Mouse (Mus musculus) kidney, embryonic 16.5 days (tissue): ENCODE data around the gene Ren1. TPM values are rescaled to one million over a fixed set of nuclear protein-coding genes. Genes with fewer than 3 reads are reported as not detected.
A peak's percentile ranks its signal among the peaks of the same experiment; 100 is the strongest.

Experiments
- ATAC-seq: fragments of 200-750 bp; cut with Nextera tagmentation; 2 replicates; pipeline ENCODE4 v1.8.0; 2017; ENCODE audit warnings: moderate TSS enrichment; ENCODE audit not compliant: low FRiP score, low TSS enrichment
- H3K27ac ChIP-seq: fragments of 300-500 bp; sonication (generic); 2 replicates; pipeline ENCODE4 v1.5.1; 2014; ENCODE audit warnings: low read length
- H3K27me3 ChIP-seq: fragments of 300-500 bp; sonication (generic); 2 replicates; pipeline ENCODE4 v1.6.1; 2014; ENCODE audit warnings: low read length, control low read depth, mixed read lengths; ENCODE audit not compliant: insufficient read depth
- H3K36me3 ChIP-seq: fragments of 300-500 bp; sonication (generic); 2 replicates; pipeline ENCODE4 v1.6.1; 2014; ENCODE audit warnings: low read length, control low read depth, mixed read lengths; ENCODE audit not compliant: insufficient read depth
- H3K4me1 ChIP-seq: fragments of 300-500 bp; sonication (generic); 2 replicates; pipeline ENCODE4 v1.6.1; 2014; ENCODE audit warnings: low read length, control low read depth, mixed read lengths; ENCODE audit not compliant: insufficient read depth
- H3K4me2 ChIP-seq: fragments of 300-500 bp; sonication (generic); replicated peaks from 2 replicates; pipeline ENCODE4 v1.6.1; 2014; ENCODE audit warnings: low read depth, low read length
- H3K4me3 ChIP-seq: fragments of 300-500 bp; sonication (generic); 2 replicates; pipeline ENCODE4 v1.5.1; 2014; ENCODE audit warnings: mild to moderate bottlenecking, low read length
- H3K9ac ChIP-seq: fragments of 300-500 bp; sonication (generic); replicated peaks from 2 replicates; pipeline ENCODE4 v1.6.1; 2014; ENCODE audit warnings: low read length
- H3K9me3 ChIP-seq: fragments of 300-500 bp; sonication (generic); 2 replicates; pipeline ENCODE4 v1.6.1; 2016; ENCODE audit warnings: low read length, control low read depth
- WGBS: fragments of 180-500 bp; shearing (Covaris S2); extraction: QIAGEN DNeasy Blood & Tissue Kit; methylation state at CpG from one replicate; pipeline ENCODE4 v1.1.7; 2014; 5-methylcytosine and 5-hydroxymethylcytosine counted together
- polyA plus RNA-seq: library from polyadenylated mRNA; unstranded; fragments of >200 nt; fragmentation: Nextera tagmentation; extraction: Ambion mirVana; gene quantifications from 2 replicates; pipeline ENCODE4 v1.2.1, GENCODE M21; 2015

Ren1 gene
- polyA plus RNA-seq, 1 experiment from 2014 or later = 490 TPM

- Histone ChIP-seq H3K4me2 (peak overlapping the region; percentile 30), H3K4me1 (peaks cover 35% of the 10 kb centered on the region), H3K9ac (peak overlapping the region; percentile 33; the same call in 1 of the 2 replicates), H3K27me3 (no peaks in the 10 kb centered on the region), H3K4me3 (no peak overlapping the region), H3K36me3 (peaks cover 8% of the 10 kb centered on the region), H3K27ac (peak overlapping the region; percentile 89), H3K9me3 (no peaks in the 10 kb centered on the region)
- WGBS = 67% methylated on average over 5 of the region's 5 CpGs
- ATAC-seq = no peak
Observed at GRCm38 (mm10) chr1:133397094-133397482, 46.8 kb downstream of the Ren1 start.

GRCm38 (mm10) chr1:133397483-133398237 lies 47.4 kb downstream of the Ren1 start:
- peaks cover 35% of the 10 kb centered on the region for H3K4me1 ChIP-seq
- H3K9me3 ChIP-seq = no peaks in the 10 kb centered on the region
- peak; percentile 76 for ATAC-seq
- H3K36me3 ChIP-seq = 0 out of 2 replicates have a peak, but pooled peaks cover 3% of the 10 kb centered on the region
- peak overlapping the region; percentile 33 for H3K9ac ChIP-seq
- H3K27me3 ChIP-seq = no peaks in the 10 kb centered on the region
- H3K4me2 ChIP-seq = peak overlapping the region; percentile 30
- H3K27ac ChIP-seq = peak overlapping the region; percentile 89
- 11% methylated on average over 17 of the region's 17 CpGs for WGBS
- H3K4me3 ChIP-seq = no peak overlapping the region

GRCm38 (mm10) chr1:133400014-133400725 lies 49.9 kb downstream of the Ren1 start:
- Histone ChIP-seq H3K36me3 (no peaks in the 10 kb centered on the region), H3K4me3 (no peak overlapping the region), H3K27ac (no peak overlapping the region), H3K9ac (no peak overlapping the region), H3K4me1 (peaks cover 35% of the 10 kb centered on the region), H3K27me3 (no peaks in the 10 kb centered on the region), H3K4me2 (no peak overlapping the region), H3K9me3 (no peaks in the 10 kb centered on the region)
- ATAC-seq = no peak; the same call in 1 of the 2 replicates
- 65% methylated on average over 13 of the region's 13 CpGs for WGBS

DNA sequence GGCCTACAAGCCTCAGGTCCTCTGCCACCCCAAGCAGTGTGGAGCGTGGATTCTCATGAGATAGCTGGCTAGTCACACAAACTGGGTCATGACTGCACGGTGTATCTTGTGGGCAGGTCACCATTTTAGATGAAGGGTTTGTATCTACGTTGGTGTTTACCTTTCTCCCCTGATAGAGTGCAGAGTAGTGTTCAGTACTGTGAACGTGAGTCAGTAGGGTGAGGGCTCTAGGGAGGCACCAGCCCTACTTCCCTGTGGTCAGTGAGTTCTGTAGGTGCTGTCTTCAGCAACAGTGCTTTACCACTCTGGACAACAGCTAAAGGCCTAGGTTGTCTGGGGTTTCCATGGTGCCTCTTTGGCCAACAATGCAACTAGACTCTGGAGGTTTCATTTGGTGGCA lies 53.7 kb downstream of the Ren1 start:
- H3K9ac ChIP-seq = no peak overlapping the region
- 83% methylated on average over 4 of the region's 4 CpGs for WGBS
- no peak for ATAC-seq
- H3K4me3 ChIP-seq = no peak overlapping the region
- H3K4me2 ChIP-seq = no peak overlapping the region
- H3K27ac ChIP-seq = no peak overlapping the region
- no peaks in the 10 kb centered on the region for H3K9me3 ChIP-seq
- 0 out of 2 replicates have a peak, but pooled peaks cover 3% of the 10 kb centered on the region for H3K36me3 ChIP-seq
- no peaks in the 10 kb centered on the region for H3K27me3 ChIP-seq
- H3K4me1 ChIP-seq = peaks cover 33% of the 10 kb centered on the region

DNA sequence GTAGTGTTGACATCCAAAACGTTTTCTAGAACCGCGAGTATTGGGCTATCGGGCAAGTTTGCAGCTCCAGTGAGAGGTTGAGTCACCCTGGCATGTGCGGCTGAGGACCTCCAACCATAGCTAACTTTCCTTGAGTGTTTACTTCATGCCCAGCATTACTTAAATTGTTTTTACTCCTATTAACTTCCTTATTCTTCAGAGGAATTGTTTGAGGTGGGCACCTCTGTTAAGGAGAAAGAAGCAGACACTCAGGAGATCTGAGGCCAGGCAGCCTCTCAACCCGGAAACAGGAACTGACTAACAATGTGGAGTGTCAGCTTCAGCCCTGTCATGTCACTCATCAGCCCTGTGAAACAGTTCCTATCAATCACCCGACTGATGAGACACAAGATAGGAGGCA lies 56.3 kb downstream of the Ren1 start:
- Histone ChIP-seq H3K27ac (no peak overlapping the region), H3K9ac (no peak overlapping the region), H3K36me3 (0 out of 2 replicates have a peak, but pooled peaks cover 3% of the 10 kb centered on the region), H3K9me3 (no peaks in the 10 kb centered on the region), H3K4me1 (peaks cover 31% of the 10 kb centered on the region), H3K27me3 (no peaks in the 10 kb centered on the region), H3K4me2 (no peak overlapping the region), H3K4me3 (no peak overlapping the region)
- no peak for ATAC-seq
- WGBS = 76% methylated on average over 7 of the region's 7 CpGs

DNA sequence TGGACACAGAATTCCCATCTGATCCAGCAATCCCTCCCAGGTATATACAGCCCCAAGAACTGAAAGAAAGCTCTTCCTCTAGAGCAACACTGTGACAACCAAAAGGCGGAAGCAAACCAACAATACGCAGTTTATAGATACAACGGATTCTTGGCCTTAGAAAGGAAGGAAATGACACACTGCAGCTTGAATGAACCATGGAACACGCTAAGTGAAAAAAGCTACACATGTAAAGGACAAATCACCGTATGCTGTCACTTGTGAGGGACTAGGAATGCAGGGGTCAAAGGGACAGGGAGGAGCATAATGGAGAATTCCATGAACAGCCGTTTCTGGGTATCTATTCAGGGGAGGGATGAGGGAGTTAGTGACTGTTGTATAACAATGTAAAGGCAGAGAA lies 57.1 kb downstream of the Ren1 start:
- H3K36me3 ChIP-seq = 0 out of 2 replicates have a peak, but pooled peaks cover 3% of the 10 kb centered on the region
- no peak overlapping the region for H3K4me2 ChIP-seq
- no peaks in the 10 kb centered on the region for H3K27me3 ChIP-seq
- no peak overlapping the region for H3K4me3 ChIP-seq
- no peaks in the 10 kb centered on the region for H3K9me3 ChIP-seq
- peaks cover 39% of the 10 kb centered on the region for H3K4me1 ChIP-seq
- no peak overlapping the region for H3K9ac ChIP-seq
- 0 out of 2 replicates have a peak overlapping the region, but pooled peaks have one; percentile 15 for H3K27ac ChIP-seq
- no peak for ATAC-seq
- 62% methylated on average over 6 of the region's 6 CpGs for WGBS

- Histone ChIP-seq H3K9me3 (no peaks in the 10 kb centered on the region), H3K9ac (no peak overlapping the region), H3K27ac (no peak overlapping the region), H3K4me1 (peaks cover 48% of the 10 kb centered on the region), H3K4me2 (no peak overlapping the region), H3K36me3 (0 out of 2 replicates have a peak, but pooled peaks cover 3% of the 10 kb centered on the region), H3K4me3 (no peak overlapping the region), H3K27me3 (no peaks in the 10 kb centered on the region)
- 33% methylated on average over 9 of the region's 9 CpGs for WGBS
- ATAC-seq = no peak
Observed at GRCm38 (mm10) chr1:133408321-133408720, 58.0 kb downstream of the Ren1 start.

DNA sequence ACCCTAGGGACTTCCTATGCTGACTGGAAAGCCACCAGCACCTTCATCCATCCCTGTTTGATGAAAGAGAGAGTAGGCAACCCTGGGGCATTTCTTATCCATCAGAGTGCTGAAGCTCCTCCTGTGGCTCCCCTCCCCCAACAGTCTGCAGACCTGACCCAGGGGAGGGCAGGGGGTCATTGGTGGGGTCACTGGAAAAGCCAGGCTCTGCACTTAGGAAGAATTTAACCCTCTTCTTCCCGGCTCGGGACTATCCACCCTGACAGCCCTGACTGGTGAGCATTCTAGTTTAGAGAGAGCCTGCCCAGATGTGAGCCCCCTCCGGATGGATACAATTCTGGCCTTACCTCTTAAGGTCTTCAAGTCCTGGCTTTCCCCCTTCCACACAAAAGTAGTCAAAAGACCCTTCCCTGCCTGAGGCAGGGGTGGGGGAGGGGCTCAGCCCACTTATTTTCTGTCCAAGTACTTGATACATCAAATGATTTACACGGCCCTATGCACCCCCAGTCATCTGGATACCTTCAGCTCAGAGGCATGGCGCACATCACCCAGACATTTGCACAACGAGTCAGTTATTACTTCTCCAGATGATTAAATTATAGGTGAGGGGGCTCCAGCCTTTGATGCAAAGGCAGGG lies 58.7 kb downstream of the Ren1 start:
- 0 out of 2 replicates have a peak, but pooled peaks cover 3% of the 10 kb centered on the region for H3K36me3 ChIP-seq
- no peaks in the 10 kb centered on the region for H3K27me3 ChIP-seq
- peak overlapping the region; percentile 42 for H3K9ac ChIP-seq
- 17% methylated on average over 6 of the region's 6 CpGs for WGBS
- H3K4me2 ChIP-seq = no peak overlapping the region
- H3K9me3 ChIP-seq = no peaks in the 10 kb centered on the region
- no peak overlapping the region; the same call in 1 of the 2 replicates for H3K27ac ChIP-seq
- H3K4me3 ChIP-seq = no peak overlapping the region
- no peak for ATAC-seq
- H3K4me1 ChIP-seq = peaks cover 55% of the 10 kb centered on the region

- Histone ChIP-seq H3K9ac (no peak overlapping the region), H3K27ac (no peak overlapping the region), H3K4me2 (no peak overlapping the region), H3K4me1 (peaks cover 63% of the 10 kb centered on the region), H3K4me3 (no peak overlapping the region), H3K9me3 (no peaks in the 10 kb centered on the region), H3K36me3 (0 out of 2 replicates have a peak, but pooled peaks cover 3% of the 10 kb centered on the region), H3K27me3 (no peaks in the 10 kb centered on the region)
- no peak for ATAC-seq
- 61% methylated on average over 9 of the region's 9 CpGs for WGBS
Observed at GRCm38 (mm10) chr1:133409786-133410185, 59.5 kb downstream of the Ren1 start.
